Mouse (Mus musculus) T-helper 2 cell (primary cell): ENCODE measurements around the gene Cd209b.

Experiments used
- in situ Hi-C: fragments of 300-600 bp; cut with MboI, MseI; formaldehyde crosslinking; loops from one replicate; pipeline ENCODE4 v1.15.1; 2025; ENCODE audit warnings: high pct_unique_total_duplicates

Gene Cd209b

GRCm38 (mm10) chr8:3926744-3927143 lies at the start of gene Cd209b:
TSS of gene Cd209b (minus strand) at chr8:3926844.
- in situ Hi-C loops: no loop called here

DNA sequence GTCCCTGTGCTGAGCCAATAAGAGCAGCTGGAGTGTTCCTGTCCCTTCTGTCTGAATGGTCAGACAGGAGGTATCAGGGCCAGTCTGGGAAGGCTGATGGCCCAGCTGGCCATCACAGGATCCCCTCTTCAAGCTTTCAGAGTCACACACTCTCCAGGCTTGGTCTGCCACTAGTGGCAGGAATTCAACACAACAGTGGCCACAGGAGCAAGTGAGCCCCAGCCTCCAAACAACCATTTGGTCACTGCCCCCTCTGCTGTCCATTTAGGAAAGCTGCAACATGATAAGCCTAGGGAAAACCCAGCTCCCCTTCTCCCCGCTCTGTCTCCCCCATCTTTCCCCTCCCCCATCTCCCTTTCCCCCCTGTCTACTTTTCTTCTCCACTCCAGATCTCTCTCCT lies 29.4 kb upstream of the Cd209b start:
- in situ Hi-C loops: no loop called here

- in situ Hi-C loops: no loop called here
Measured at GRCm38 (mm10) chr8:3954646-3955045, 28.0 kb upstream of the Cd209b start, which contains the start of gene Cd209c. TSS of gene Cd209c (minus strand) at chr8:3954746.

GRCm38 (mm10) chr8:3940023-3940422 lies 13.4 kb upstream of the Cd209b start:
- in situ Hi-C loops: no loop called here

DNA sequence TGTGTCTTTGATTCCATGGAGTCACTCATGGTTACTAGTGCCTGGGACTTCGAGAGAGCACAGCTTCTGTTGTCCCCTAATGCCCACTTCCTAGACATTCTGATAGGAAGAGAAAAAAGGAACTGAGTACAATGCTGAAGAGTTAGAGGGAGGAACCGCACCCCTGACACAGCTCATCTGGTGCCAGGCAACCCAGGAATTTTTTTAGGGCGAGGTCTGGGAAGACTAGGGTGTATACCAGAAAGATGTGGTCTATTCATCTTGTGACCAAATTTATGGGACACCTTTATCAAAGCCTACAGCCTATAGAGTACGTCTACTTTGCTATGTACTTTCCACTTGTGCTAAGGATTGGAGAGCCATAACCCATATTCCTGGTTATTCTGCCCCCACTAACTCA lies 48.2 kb downstream of the Cd209b start, which contains the start of gene Cd209d:
TSS of gene Cd209d (minus strand) at position 101 of the 400 bp plus-strand sequence.
- in situ Hi-C loops: no loop called here

DNA sequence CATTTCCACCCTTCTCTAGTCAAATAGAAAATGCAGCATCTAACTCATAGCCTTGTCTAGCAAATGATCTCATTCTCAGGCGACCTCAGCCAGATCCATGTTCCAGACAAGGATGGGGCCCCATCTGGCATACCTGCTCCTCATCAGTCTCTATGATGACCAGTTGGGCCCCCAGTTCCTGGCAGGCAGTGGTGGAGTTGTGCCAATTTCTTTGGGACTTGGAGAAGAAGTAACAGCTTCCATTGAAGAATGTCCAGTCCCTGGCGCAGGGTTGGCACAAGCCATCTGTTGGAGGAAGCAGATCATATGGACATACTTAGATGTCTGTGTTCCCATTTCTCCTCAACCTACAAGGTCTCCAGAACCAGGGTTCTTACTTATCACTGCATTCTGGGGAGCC lies 50.5 kb downstream of the Cd209b start:
- in situ Hi-C loops: no loop called here
